Mouse (Mus musculus): ENCODE measurements around the gene Tiam1.

- TF ChIP-seq CTCF (IDR thresholded peaks at IDR 0.05; ENCODE audit: borderline replicate concordance, control insufficient read depth, extremely low read depth, insufficient read depth, low read length, poor library complexity) (no peak), POLR2A (IDR thresholded peaks at IDR 0.05; ENCODE audit: control insufficient read depth, extremely low read depth, insufficient read depth, low read length, poor library complexity) (no peak)
Measured at GRCm38 (mm10) chr16:90103726-90104125, 39.8 kb downstream of the Tiam1 start.
